Mouse (Mus musculus): ENCODE data around the gene Ddx46. TPM values are rescaled to one million over a fixed set of nuclear protein-coding genes. Genes with fewer than 3 reads are reported as not detected.
"Not testable (repeated sequence)": the region's sequence is repeated elsewhere in the genome, so short reads cannot be mapped to it uniquely, and the experiment has no call there.

Ddx46 gene
- total RNA-seq (2021): 10 to 100 TPM; 33.6 to 40.4 TPM
- polyA plus RNA-seq (2012; rRNA removed): 6.8 and 9.1 TPM in 2 replicates
- long read RNA-seq, full-length matches to known transcripts: 9 of 11 reads
- long read RNA-seq, partial matches to known transcripts: 0 of 11 reads
- long read RNA-seq, other reads (novel, unspliced or antisense): 2 of 11 reads

DNA sequence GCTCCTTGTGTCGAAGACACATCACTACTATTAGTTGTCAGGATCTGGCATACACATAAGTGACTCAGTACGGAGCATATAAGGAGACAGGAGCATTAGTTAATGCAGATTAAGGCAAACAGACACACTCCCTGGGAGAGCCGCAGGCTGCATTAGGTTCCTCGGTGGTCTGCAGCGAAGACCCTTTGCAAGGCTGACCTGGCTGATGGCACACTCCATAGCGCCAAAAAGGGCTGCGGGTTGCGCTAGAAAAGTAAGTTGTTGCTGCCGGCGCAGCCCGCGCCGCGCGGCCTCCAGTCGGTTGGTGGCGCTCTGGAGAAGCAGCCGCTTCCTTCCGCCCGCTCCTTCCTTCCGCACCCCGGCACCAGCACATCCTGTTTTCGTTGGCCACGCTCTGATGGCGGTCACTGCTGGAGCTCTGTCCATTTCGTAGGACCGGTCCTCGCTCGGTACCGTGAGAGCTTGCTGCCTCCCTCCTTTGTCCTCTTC lies at the start of gene Ddx46:
TSS of gene Ddx46 (plus strand) at position 389 of the 489 bp plus-strand sequence.
- peak; percentile 93 for DNase-seq

DNA sequence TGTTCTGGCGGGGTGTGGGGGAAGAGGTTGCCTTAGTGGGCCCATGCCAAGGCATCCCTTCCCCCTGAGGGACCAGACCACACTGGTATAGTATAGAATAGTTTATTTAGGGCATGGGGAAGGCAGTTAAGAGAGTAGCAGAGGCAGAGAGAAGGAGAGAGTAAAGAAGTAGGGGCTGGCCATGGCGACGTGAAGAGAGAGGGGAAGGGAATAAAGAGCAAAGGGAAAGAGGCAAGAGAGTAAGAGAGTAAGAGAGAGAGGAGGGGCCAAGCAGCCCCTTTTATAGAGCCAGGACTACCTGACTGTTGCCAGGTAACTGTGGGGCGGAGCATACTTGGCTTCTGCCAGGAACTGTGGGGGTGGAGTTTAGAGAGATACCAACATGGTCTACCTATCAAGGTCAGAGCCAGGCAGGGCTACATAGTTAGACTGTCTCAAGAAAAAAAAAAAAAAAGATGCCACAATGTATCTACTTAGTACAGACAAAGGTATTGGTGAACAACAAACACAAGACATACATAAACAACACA lies 42.8 kb upstream of the Ddx46 start:
- DNase-seq: no peak

DNA sequence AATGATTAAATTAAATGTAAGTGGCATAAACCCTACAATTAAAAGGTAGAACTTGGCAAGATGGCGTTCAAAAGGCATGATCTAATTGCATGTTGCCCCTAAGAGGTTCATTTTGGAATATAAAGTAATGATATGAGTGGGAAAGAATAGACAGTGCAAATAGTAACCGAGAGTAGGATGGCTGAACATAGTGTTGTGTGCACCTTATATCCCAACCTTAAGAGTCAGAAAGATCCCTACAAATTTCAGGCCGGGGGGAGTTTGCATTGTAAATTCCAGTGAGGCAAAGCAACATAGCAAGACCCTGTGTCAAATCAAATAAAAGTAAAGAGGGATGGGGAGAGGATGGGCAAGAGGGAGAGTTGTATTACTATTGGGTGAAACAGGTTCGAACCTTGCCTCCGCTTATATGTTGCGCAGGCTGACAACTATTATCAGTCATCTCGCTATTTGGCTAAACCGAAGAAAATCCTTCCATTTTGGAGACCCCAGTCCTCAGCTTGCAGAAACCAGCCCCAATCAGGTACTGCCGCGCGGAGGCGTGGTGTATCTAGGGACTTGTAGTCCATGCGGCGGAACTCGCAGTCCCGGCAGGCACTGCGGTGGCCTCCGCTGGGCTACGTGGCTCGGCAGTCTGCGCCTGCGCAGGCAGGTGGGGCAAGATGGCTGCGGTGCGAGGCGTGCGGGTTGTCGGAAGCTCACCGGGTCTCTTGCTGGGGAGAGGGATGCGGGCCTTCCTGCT lies 42.1 kb upstream of the Ddx46 start:
- peak; percentile 97 for DNase-seq

DNA sequence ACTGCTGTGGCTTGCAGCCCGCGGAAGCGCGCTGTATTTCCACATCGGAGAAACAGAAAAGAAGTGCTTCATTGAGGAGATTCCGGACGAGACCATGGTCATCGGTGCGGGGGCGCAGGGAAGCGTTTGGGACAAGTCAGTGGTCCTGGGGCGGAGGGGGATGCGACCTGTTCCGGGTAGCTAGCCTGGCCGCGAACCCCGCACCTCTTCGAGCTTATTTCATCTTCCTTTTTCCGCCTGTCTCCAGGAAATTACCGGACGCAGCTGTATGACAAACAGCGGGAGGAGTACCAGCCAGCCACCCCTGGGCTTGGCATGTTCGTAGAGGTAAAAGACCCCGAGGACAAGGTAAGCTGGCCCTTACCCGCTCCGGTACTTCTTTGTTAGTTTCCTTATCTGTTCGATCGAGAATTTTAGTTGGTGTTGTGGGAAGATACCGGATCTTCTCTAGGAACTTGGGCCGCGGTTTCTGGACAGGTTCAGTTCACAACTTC lies 41.5 kb upstream of the Ddx46 start:
- no peak for DNase-seq

DNA sequence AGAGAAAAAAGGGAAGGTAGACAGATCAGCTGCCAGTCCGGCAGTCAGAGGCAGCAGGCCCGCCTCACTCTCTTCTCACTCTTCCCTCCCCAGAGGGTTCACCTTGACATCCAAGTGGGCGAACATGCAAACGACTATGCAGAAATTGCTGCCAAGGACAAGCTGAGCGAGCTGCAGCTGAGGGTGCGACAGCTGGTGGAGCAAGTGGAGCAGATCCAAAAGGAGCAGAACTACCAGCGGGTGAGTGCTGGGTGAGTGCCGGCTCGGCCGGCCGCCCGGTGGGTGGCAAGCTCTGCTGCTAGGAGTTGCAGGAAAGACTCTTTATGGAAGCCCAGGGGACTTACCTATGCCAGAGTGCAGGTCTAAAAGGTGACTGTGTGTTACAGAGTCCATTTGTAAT lies 39.5 kb upstream of the Ddx46 start:
- peak; percentile 67 for DNase-seq

DNA sequence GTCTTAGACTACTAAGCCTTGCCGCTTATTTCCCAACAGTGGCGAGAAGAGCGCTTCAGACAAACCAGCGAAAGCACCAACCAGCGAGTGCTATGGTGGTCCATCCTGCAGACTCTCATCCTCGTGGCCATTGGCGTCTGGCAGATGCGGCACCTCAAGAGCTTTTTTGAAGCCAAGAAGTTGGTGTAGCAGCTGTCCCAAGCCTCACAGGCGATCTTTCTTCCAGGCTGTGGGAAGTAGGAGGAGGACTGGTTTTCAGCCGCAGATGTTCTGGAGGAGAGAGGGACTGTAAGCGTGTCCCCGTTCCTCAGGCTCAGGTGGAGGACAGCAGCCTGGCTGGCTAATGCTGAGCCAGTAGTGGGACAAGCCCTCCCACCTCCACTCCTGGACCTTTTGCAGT lies 38.0 kb upstream of the Ddx46 start:
- no peak for DNase-seq

DNA sequence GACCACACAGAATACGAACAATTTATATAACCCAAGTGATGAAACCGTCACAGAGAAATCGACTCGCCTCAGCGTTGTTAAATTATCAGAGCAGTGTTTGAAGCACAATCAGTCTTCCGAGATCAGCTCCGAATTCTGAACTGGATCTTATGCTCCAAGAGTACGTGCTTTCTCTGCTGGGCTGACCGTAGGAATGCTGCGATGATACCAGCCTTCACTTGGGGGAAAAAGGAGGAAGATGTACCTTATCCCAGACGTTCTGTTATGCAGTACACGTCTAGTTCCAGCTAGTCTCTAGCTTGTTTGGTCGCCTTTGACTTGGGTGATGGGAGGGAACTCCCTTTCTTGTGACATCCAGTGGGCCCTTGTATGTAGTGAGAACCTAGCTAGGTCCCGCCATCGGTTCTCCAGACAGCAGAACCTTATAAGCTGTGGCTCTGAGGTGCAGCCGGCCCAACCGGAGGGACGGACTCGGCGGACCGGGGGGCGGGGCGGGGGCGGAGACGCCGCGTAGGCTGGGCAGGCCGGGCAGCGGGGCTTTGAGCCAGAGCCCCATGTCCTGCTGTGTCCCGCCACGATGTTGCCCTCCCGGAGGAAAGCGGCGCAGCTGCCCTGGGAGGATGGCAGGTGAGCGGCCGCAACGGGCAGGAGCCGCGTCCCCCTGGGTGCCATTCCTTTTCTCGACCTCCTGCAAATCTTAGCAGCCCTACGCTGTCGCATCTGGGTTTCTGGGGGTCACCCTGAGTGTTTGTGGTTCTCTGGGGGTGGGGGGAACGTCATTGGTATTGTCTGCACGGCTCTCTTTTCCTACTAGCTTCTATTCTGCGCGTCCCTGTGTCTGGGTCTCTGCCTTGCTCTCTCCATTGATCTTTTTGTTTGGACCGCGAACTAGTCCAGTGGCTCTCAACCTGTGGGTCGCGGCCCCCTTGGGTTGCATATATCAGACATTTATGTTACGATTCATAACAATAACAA lies 35.0 kb upstream of the Ddx46 start, which contains the start of gene B4galt7:
TSS of gene B4galt7 (plus strand) at position 331 of the 975 bp plus-strand sequence.
- DNase-seq: peak; percentile 94

DNA sequence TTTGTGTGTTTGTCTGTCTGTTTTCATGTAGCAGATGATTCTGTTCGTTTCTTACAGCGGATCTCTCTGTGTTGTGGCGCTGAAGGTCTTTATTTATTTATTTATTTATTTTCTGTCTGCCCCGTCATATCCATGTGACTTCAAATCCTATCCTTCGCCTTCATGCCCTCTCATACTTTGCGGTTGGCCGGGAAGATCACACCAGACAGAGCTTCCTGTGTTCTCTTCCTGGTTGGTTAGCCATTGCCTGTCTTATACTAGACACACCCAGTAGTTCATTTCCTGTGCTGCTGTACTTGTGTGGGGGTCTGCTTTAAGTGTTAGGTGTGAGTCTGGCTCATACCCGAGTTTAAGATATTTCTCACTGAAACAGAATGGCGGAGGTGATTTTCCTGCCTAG lies 34.2 kb upstream of the Ddx46 start:
- no peak for DNase-seq

DNA sequence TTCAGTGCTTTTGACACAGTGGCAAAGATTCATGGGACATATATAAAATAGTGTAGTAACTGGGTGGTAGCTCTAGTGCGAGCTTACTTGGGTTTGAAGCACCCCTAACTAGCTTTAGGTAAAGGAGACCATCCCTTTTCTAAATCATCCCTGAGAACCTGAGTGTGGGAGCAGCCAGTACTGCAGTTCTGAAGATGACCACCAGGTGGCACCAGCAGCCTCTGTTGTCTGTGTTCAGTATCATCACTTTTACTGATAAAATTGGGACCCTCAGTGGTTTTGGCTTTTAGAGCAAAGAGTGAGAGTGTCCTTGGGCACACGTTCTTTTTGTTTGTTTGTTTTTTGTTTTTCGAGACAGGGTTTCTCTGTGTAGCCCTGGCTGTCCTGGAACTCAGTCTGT lies 33.2 kb upstream of the Ddx46 start:
- DNase-seq: peak; percentile 78

DNA sequence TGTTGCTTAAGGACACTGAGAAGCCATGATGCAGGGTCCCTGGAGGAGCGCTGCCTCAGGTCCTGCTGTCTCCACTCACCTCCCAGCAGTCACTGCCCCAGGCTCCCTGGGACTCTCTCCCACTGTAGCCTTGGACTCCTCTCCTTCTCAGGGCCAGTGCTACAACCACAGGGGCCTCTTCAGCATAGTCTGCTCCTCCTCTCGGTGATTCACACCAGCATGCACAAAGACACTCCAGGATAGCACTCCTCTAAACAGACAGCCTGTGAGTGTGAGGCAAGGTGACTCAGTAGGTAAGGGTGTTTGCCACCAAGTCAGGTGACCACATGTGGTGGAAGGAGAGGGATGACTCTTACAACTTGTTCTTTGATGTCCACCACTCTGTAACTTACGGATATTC lies 30.2 kb upstream of the Ddx46 start:
- DNase-seq: peak; percentile 51

DNA sequence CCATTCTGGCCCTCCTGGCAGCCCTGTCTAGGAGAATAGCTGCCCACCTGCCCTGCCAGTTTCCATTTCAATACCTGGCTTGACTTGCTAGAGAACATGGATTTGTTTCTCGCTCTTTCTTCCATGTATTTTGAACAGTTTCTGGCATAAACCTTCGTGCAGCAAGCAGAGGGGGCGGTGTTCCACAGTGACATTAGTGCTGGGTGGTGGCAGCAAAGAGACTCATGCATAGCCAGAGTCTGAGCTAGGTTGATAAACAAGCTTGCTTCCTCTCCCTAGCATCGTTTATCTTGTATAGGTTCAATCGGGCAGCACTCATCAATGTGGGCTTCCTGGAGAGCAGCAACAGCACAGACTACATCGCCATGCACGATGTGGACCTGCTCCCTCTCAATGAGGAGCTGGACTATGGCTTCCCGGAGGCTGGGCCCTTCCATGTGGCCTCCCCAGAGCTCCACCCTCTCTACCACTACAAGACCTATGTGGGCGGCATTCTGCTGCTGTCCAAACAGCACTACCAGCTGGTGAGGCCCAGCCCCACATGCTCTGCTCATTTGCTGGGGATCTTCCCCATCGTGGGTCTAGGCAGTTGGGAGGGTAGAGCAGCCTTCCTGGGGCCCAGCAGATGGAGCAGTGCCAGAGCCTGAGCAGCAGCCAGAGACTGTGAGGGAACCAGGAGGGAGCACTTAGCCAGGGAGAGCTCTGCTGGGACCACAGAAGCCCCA lies 27.8 kb upstream of the Ddx46 start:
- DNase-seq: no peak

DNA sequence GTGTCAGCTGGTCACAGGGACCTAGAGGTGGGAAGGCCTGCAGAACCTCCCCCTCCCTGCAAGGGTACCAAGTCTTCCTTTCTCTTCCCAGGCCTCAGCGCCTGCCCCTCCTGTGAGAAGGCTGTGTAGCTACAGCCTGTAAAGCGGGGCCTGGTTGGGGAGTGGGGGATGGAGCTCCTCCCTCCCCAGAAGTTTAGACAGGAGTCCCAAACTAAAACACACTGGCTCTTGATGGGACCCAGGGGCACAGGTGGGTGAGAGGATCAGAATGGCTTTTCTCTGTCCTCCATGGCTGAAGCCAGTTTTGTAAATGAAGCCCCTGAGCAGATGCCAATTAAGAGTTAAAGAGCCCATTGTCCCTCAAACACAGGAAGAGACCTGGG lies 27.2 kb upstream of the Ddx46 start:
- DNase-seq: no peak

DNA sequence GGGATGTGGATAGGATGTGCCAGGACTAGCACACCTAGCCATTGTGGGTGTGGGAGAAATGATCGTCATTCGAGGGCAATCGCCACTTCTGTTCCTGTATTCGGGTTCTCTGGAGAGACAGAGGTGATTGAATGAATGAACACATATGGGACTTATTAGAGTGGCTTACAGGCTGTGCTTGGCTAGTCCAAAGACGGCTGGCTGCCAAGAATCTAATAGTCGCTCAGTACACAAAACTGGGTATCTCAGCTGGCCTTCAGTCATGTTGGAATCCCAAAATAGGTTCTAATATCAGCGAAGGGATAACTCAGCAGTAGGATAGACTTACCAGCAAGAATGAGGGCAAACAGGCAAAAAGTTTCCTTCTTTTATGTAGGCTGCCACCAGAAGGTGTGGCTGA lies 22.8 kb upstream of the Ddx46 start:
- DNase-seq: no peak

DNA sequence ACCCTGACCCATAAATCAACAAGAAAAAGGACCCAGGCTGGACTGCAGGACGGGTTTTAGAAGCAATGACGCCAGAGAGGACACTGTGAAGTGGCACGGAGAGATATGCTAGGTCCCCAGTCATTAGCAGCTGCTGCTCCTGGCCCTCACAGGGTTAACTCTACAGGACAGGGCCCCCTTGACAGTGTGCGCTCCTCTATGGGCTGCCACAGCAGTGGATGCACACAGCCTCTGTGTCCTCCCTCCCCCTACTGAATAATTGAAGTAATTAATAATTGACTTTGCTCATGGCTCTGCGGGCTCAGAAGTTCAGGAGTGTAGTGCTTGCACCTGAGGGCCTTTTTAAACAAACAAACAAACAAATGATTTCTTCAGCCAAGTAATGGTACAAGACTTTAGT lies 21.4 kb upstream of the Ddx46 start:
- DNase-seq: no peak

DNA sequence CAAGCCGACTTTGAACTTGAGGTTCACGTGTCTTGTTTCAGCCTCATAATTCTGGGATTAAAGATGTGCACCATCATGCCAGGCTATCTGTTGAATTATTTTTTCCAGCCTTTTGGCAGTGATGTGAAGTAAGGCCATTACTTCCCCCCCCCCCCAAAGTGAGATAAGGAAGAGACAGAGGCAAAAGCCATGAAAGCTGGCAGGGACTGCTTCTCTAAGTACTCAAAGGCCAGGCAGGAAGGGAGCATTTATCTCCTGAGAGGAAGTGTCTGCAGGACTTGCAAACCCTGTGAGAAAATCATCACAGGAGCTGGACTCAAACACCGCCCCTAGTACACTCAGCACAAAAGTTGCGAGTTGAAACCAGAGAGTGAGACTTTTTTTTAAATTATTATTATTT lies 15.5 kb upstream of the Ddx46 start:
- DNase-seq: no peak

DNA sequence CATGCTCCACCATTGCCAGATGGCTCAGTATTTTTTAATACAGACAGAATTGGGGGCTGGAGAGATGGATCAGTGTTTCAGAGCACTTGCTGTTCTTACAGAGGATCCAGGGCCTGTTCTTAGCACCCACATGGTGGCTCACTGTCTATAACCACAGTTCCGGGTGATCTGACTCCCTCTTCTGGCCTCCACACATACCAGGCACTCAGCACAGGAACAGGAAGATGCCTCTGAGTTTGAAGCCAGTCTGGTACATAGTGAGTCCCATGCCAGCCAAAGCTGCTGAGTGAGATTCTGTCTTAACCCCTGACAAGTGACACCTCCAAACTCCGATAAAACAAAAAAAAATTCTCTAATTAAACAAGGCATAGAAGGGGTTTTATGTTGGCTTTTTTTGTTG lies 14.6 kb upstream of the Ddx46 start:
- DNase-seq: no peak

DNA sequence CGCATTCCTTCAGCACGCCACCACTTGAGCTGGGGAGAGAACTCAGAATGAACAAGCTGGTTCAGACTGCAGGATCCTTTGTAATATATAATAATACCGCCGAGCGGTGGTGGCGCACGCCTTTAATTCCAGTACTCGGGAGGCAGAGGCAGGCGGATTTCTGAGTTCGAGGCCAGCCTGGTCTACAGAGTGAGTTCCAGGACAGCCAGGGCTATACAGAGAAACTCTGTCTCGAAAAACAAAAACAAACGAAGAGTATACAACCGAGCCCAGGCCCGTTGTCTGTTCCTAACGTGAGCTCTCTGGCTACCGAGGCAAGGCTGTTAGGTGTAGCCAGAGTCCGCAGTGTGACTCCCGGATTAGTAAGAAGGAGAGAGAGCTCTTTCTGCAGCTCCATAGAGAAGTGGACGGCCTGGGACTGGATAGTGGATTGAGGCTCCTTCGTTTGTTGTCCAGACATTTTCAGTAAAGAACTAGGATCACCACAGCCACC lies 12.6 kb upstream of the Ddx46 start:
- DNase-seq: not testable (repeated sequence)

DNA sequence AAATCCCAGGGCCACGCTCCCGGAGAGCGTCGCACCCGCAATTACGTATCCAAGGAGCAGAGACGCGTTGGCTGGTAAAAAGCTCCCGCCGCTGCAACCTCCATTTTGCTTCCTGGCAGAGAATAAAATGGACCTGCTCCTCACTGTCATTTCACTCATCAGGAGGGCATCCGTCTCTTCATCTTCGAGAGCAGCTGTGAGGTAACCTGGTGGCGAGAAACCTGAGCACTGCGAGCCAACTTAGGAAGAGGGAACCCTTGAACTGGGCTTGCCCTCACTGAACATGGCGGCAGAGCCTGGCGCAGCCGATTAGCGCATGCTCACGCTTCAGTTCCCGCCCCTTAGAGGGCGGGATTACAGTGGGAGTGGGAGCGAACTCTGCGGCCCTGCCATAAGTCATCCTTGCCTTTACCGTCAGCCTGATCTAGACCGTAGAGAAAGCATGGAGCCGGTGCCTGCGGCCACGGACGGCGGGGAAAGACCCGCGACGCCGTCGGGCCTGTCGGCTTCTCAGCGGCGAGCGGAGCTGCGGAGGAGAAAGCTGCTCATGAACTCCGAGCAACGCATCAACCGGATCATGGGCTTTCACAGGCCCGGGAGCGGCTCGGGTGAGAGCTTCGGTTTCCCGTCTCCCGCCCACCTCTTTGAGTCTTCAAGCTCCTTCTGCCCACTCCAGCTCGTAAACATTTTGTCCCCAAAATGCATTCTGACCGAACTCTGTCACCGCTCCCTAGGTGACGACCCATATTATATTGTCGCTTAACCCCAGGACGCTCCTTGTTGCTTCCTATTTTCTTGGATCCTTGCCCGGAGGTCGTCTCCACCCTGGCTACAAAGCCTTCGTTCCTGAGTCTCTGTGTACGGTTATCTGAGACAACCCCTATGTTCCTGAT lies 11.9 kb upstream of the Ddx46 start, which contains the start of gene Caml:
TSS of gene Caml (plus strand) at position 357 of the 893 bp plus-strand sequence.
- DNase-seq: peak; percentile 94

DNA sequence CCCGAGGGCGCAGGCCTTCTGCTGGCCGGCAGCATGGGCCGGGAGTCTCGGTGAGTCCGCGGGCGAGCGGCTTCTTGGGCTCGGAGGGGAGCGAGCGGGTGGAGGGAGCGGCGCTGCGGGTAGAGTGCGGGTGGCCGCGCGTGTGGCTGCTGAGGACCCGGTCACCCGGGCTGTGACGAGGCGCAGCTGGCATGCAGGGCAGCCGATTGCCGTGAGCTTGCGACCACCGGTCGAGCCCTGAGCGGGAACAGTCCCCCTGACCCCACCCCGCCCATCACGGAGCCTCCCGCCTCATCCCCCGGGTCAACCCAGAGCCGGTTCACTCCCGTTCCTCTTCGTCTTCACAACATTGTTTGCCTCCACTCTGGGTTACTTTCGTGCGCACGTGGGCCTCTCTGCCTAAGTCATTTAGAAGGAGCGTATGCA lies 332 bp downstream of the Ddx46 start:
- no peak for DNase-seq
